Mouse (Mus musculus) forebrain, embryonic 10.5 days (tissue): Measurements from ENCODE around the gene Nt5c2. TPM values are rescaled to one million over a fixed set of nuclear protein-coding genes. Genes with fewer than 3 reads are reported as not detected.

Source experiments
- DNase-seq: peaks from one replicate; pipeline ENCODE4 v3.0.0-alpha.2; 2017; ENCODE audit warnings: low spot score; ENCODE audit errors: extremely low spot score
- H3K27ac ChIP-seq: fragments of 300-500 bp; sonication (generic); 2 replicates; pipeline ENCODE4 v1.5.1; 2016; ENCODE audit warnings: mild to moderate bottlenecking
- H3K27me3 ChIP-seq: fragments of 300-500 bp; sonication (generic); 2 replicates; pipeline ENCODE4 v1.6.1; 2016; ENCODE audit warnings: mild to moderate bottlenecking; ENCODE audit not compliant: poor library complexity, severe bottlenecking
- H3K36me3 ChIP-seq: fragments of 300-500 bp; sonication (generic); replicated peaks from 2 replicates; pipeline ENCODE4 v1.6.1; 2016; ENCODE audit warnings: mild to moderate bottlenecking, moderate library complexity
- H3K4me1 ChIP-seq: fragments of 300-500 bp; sonication (generic); 2 replicates; pipeline ENCODE4 v1.6.1; 2016
- H3K4me3 ChIP-seq: fragments of 300-500 bp; sonication (generic); 2 replicates; pipeline ENCODE4 v1.5.1; 2016; ENCODE audit warnings: mild to moderate bottlenecking, moderate library complexity
- H3K9me3 ChIP-seq: fragments of 300-500 bp; sonication (generic); 2 replicates; pipeline ENCODE4 v1.6.1; 2016; ENCODE audit warnings: mild to moderate bottlenecking, moderate library complexity
- WGBS: fragments of 180-500 bp; shearing (Covaris S2); methylation state at CpG from one replicate; pipeline ENCODE4 v1.1.7; 2016; 5-methylcytosine and 5-hydroxymethylcytosine counted together
- polyA plus RNA-seq: library from polyadenylated mRNA; unstranded; fragments of >200 nt; fragmentation: Nextera tagmentation; extraction: Ambion mirVana; gene quantifications from 2 replicates; pipeline ENCODE4 v1.2.1, GENCODE M21; 2016

The Nt5c2 gene
- polyA plus RNA-seq, 1 experiment from 2014 or later = 71.1 TPM

GRCm38 (mm10) chr19:46957971-46958370 is 57.0 kb downstream of the Nt5c2 start:
- Histone ChIP-seq H3K36me3 (peaks cover 3% of the 10 kb centered on the region; the same call in 1 of the 2 replicates), H3K27me3 (no peaks in the 10 kb centered on the region), H3K4me3 (no peak overlapping the region), H3K4me1 (peaks cover 25% of the 10 kb centered on the region), H3K9me3 (no peaks in the 10 kb centered on the region), H3K27ac (no peak overlapping the region)
- 90% methylated on average over 4 of the region's 4 CpGs for WGBS
- DNase-seq = no peak

- Histone ChIP-seq H3K4me3 (no peak overlapping the region), H3K4me1 (peaks cover 15% of the 10 kb centered on the region), H3K27ac (no peak overlapping the region), H3K27me3 (no peaks in the 10 kb centered on the region), H3K36me3 (peaks cover 3% of the 10 kb centered on the region; the same call in 1 of the 2 replicates), H3K9me3 (no peaks in the 10 kb centered on the region)
- DNase-seq = no peak
- WGBS = 88% methylated on average over 5 of the region's 5 CpGs
These were observed 58.0 kb downstream of the Nt5c2 start for GRCm38 (mm10) chr19:46957001-46957400.

GRCm38 (mm10) chr19:46956410-46956809 is 58.5 kb downstream of the Nt5c2 start:
- no peak for DNase-seq
- Histone ChIP-seq H3K27ac (no peak overlapping the region), H3K4me1 (peaks cover 15% of the 10 kb centered on the region), H3K4me3 (no peak overlapping the region), H3K27me3 (no peaks in the 10 kb centered on the region), H3K36me3 (peaks cover 3% of the 10 kb centered on the region; the same call in 1 of the 2 replicates), H3K9me3 (no peaks in the 10 kb centered on the region)
- WGBS = 85% methylated on average over 2 of the region's 2 CpGs

- peaks cover 6% of the 10 kb centered on the region for H3K36me3 ChIP-seq
- no peak overlapping the region for H3K27ac ChIP-seq
- H3K9me3 ChIP-seq = no peaks in the 10 kb centered on the region
- no peak overlapping the region for H3K4me3 ChIP-seq
- no peaks in the 10 kb centered on the region for H3K27me3 ChIP-seq
- 96% methylated on average over 4 of the region's 4 CpGs for WGBS
- DNase-seq = no peak
- H3K4me1 ChIP-seq = peaks cover 8% of the 10 kb centered on the region
These were observed 59.3 kb downstream of the Nt5c2 start for GRCm38 (mm10) chr19:46955630-46956029.

- Histone ChIP-seq H3K27me3 (no peaks in the 10 kb centered on the region), H3K9me3 (no peaks in the 10 kb centered on the region), H3K4me3 (no peak overlapping the region), H3K36me3 (peaks cover 26% of the 10 kb centered on the region), H3K27ac (no peak overlapping the region), H3K4me1 (no peaks in the 10 kb centered on the region)
- 92% methylated on average over 3 of the region's 3 CpGs for WGBS
- no peak for DNase-seq
These were observed 61.4 kb downstream of the Nt5c2 start for GRCm38 (mm10) chr19:46953536-46953935.

GRCm38 (mm10) chr19:46952986-46953385 is 62.0 kb downstream of the Nt5c2 start:
- Histone ChIP-seq H3K4me1 (no peaks in the 10 kb centered on the region), H3K27me3 (no peaks in the 10 kb centered on the region), H3K9me3 (no peaks in the 10 kb centered on the region), H3K4me3 (no peak overlapping the region), H3K27ac (no peak overlapping the region), H3K36me3 (peaks cover 29% of the 10 kb centered on the region)
- 81% methylated on average over 5 of the region's 5 CpGs for WGBS
- DNase-seq = no peak

- Histone ChIP-seq H3K27me3 (no peaks in the 10 kb centered on the region), H3K36me3 (peaks cover 41% of the 10 kb centered on the region), H3K4me1 (no peaks in the 10 kb centered on the region), H3K27ac (no peak overlapping the region), H3K4me3 (no peak overlapping the region), H3K9me3 (no peaks in the 10 kb centered on the region)
- 90% methylated on average over 6 of the region's 6 CpGs for WGBS
- no peak for DNase-seq
These were observed 70.6 kb downstream of the Nt5c2 start for GRCm38 (mm10) chr19:46944341-46944740.

GRCm38 (mm10) chr19:46937173-46937572 is 77.8 kb downstream of the Nt5c2 start:
- no peaks in the 10 kb centered on the region for H3K9me3 ChIP-seq
- H3K27me3 ChIP-seq = no peaks in the 10 kb centered on the region
- peaks cover 8% of the 10 kb centered on the region for H3K36me3 ChIP-seq
- peak overlapping the region; percentile 63; the same call in 1 of the 2 replicates for H3K27ac ChIP-seq
- 60% methylated on average over 6 of the region's 6 CpGs for WGBS
- no peak for DNase-seq
- peaks cover 14% of the 10 kb centered on the region for H3K4me1 ChIP-seq
- no peak overlapping the region for H3K4me3 ChIP-seq

GRCm38 (mm10) chr19:46934025-46934424 is 80.9 kb downstream of the Nt5c2 start:
- WGBS = 91% methylated on average over 4 of the region's 4 CpGs
- Histone ChIP-seq H3K36me3 (no peaks in the 10 kb centered on the region), H3K4me3 (no peak overlapping the region), H3K4me1 (peaks cover 14% of the 10 kb centered on the region), H3K27me3 (no peaks in the 10 kb centered on the region), H3K9me3 (no peaks in the 10 kb centered on the region), H3K27ac (no peak overlapping the region)
- no peak for DNase-seq

GRCm38 (mm10) chr19:46932608-46933007 is 82.3 kb downstream of the Nt5c2 start:
- Histone ChIP-seq H3K36me3 (no peaks in the 10 kb centered on the region), H3K27me3 (no peaks in the 10 kb centered on the region), H3K9me3 (no peaks in the 10 kb centered on the region), H3K4me1 (peaks cover 8% of the 10 kb centered on the region), H3K27ac (no peak overlapping the region), H3K4me3 (no peak overlapping the region)
- WGBS = 84% methylated on average over 5 of the region's 5 CpGs
- no peak for DNase-seq

GRCm38 (mm10) chr19:46930026-46930425 is 84.9 kb downstream of the Nt5c2 start:
- H3K27me3 ChIP-seq = no peaks in the 10 kb centered on the region
- no peak overlapping the region for H3K4me3 ChIP-seq
- H3K36me3 ChIP-seq = no peaks in the 10 kb centered on the region
- H3K27ac ChIP-seq = no peak overlapping the region
- no peaks in the 10 kb centered on the region for H3K9me3 ChIP-seq
- DNase-seq = no peak
- WGBS = 77% methylated on average over 5 of the region's 5 CpGs
- H3K4me1 ChIP-seq = peaks cover 13% of the 10 kb centered on the region

- H3K4me1 ChIP-seq = peaks cover 13% of the 10 kb centered on the region
- H3K9me3 ChIP-seq = no peaks in the 10 kb centered on the region
- H3K4me3 ChIP-seq = no peak overlapping the region
- H3K27me3 ChIP-seq = no peaks in the 10 kb centered on the region
- 79% methylated on average over 6 of the region's 6 CpGs for WGBS
- DNase-seq = no peak
- no peaks in the 10 kb centered on the region for H3K36me3 ChIP-seq
- H3K27ac ChIP-seq = no peak overlapping the region
These were observed 85.8 kb downstream of the Nt5c2 start for GRCm38 (mm10) chr19:46929044-46929587.

- no peaks in the 10 kb centered on the region for H3K27me3 ChIP-seq
- WGBS = 72% methylated on average over 4 of the region's 4 CpGs
- no peaks in the 10 kb centered on the region for H3K9me3 ChIP-seq
- peaks cover 13% of the 10 kb centered on the region for H3K4me1 ChIP-seq
- H3K27ac ChIP-seq = no peak overlapping the region
- H3K36me3 ChIP-seq = 0 out of 2 replicates have a peak, but pooled peaks cover 1% of the 10 kb centered on the region
- H3K4me3 ChIP-seq = no peak overlapping the region
- no peak for DNase-seq
These were observed 86.8 kb downstream of the Nt5c2 start for GRCm38 (mm10) chr19:46928136-46928535.

GRCm38 (mm10) chr19:46926951-46927350 is 88.0 kb downstream of the Nt5c2 start:
- Histone ChIP-seq H3K9me3 (no peaks in the 10 kb centered on the region), H3K4me3 (no peak overlapping the region), H3K27me3 (no peaks in the 10 kb centered on the region), H3K27ac (no peak overlapping the region), H3K36me3 (0 out of 2 replicates have a peak, but pooled peaks cover 3% of the 10 kb centered on the region), H3K4me1 (peaks cover 13% of the 10 kb centered on the region)
- 69% methylated on average over 5 of the region's 5 CpGs for WGBS
- no peak for DNase-seq
